Mouse (Mus musculus): ENCODE results near the gene Mbtd1.
A peak's percentile ranks its signal among the peaks of the same experiment; 100 is the strongest.

Gene Mbtd1

DNA sequence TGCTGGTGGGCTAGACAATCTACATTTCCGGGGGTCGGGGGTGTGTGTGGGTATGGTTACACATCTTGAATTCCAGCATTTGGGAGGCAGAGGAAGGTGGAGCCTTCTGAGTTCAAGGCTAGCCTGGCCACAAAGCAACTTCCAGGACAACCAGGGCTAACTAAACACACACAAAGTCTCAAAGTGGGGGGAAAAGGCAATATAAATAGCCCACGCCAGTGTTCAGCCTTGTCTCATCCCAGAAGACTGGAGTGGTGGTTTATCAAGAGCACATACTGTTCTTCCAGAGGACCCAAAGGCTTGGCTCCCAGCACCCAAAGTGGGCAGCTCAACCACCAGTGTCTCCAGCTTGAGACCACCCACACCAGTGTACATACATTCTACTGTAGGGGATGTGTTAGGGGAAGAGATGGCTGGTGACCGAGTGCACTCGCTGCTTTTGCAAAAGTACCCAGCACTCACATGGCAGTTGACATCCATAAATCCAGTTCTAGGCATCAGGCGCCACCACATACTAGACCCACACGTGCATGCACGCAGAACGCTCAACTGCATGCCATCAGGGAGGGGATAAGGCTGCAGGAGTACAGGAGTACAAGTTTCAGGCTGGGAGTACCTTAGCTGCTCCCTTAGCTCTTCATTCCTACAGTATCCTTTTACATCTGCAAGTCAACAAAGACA, 63.4 kb downstream of the Mbtd1 start:
- DNase-seq (ENCODE audit: low spot score in 2 of 2), result no peak

DNA sequence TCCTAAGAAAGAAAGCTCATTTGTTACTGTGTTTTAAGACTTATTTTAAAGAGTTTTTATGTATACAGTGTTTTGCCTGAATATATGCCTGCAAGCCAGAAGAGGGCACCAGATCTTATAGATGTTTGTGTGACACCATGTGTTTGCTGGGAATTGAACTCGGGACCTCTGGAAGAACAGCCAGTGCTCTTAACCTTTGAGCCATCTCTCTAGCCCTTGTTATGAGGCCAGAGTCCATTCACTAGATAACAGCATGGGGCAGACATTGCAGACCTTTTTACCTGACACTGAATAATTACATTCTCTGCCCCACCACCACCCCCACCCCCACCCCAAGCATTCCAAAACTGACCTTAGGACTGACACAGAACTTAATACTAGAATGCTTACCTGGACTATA, 64.4 kb downstream of the Mbtd1 start:
- DNase-seq (ENCODE audit: low spot score in 2 of 2), result no peak

GRCm38 (mm10) chr11:93952376-93952775, 66.7 kb downstream of the Mbtd1 start:
- no peak for DNase-seq (ENCODE audit: low spot score in 2 of 2)

- peak in 1 of 2 experiments; percentile 33 for DNase-seq (ENCODE audit: low spot score in 2 of 2)
These were observed 69.1 kb downstream of the Mbtd1 start for GRCm38 (mm10) chr11:93954738-93955255.

GRCm38 (mm10) chr11:93955256-93956150, 69.9 kb downstream of the Mbtd1 start:
- peak; percentile 66 to 86 for DNase-seq (ENCODE audit: low spot score in 2 of 2)

DNA sequence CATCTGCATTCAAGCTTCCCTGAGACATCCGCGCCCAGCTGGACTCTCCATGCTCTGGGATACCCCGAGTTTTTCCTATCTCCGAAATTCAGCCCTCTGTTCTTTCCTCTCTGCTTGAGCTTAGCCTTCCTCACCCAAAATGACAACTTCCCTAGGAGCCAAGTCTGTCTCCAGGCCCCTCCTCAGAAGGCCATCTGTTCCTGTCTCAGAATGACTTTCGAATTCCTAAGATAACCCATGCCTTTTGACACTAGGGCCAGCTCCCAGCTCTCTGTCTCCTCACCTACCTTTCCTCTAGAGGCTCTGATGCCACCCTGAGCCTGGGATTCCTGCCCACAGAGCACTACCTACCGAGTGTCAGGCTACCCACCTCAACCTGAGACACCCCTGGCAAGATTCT, 70.5 kb downstream of the Mbtd1 start, which contains the start of gene Nme2:
Nme2 (minus strand) TSS at position 101 of the 400 bp plus-strand sequence.
- DNase-seq (ENCODE audit: low spot score in 2 of 2), result peak in 1 of 2 experiments; percentile 20

GRCm38 (mm10) chr11:93957031-93957555, 71.4 kb downstream of the Mbtd1 start:
- no peak for DNase-seq (ENCODE audit: low spot score in 2 of 2)

DNA sequence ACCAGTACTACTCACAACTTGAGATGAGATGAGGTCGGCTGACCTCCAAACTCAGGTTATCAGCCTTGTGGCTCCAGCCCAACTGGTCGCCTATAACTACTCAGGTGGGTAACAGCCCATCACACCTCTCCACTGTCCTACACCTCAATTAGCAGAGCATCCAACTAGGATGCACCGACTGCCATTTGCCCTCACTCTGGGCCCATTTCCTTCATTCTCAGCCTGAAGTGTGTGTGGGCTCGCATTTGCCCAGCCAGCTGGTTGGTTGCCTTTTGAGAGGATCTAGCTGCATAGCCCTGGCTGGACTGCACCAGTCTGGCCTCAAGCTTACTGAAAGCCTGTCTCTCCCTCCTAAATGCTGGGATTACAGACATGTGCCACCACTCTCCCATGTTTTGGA, 72.1 kb downstream of the Mbtd1 start:
- DNase-seq (ENCODE audit: low spot score in 2 of 2), result no peak

DNA sequence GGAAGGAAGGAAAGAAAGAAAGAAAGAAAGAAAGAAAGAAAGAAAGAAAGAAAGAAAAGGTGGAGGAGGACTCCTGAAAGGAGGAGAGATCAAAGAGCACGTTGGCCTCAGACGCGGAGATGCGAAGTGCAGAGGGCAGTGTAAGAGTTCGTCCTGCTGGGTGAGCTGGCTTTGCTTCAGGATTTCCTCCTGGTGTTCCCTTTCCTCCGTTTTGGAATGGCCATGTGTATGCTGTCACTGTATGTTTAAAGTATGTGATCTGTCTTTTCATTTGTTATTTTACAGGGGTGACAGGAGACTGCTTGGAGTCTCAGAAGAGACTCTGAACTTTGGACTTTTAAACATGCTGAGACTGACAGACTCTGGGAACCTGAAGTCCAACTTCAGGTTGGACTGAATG, 75.8 kb downstream of the Mbtd1 start:
- DNase-seq (ENCODE audit: low spot score in 2 of 2), result no peak

GRCm38 (mm10) chr11:93963013-93963412, 77.4 kb downstream of the Mbtd1 start:
- DNase-seq (ENCODE audit: low spot score in 2 of 2), result no peak

DNA sequence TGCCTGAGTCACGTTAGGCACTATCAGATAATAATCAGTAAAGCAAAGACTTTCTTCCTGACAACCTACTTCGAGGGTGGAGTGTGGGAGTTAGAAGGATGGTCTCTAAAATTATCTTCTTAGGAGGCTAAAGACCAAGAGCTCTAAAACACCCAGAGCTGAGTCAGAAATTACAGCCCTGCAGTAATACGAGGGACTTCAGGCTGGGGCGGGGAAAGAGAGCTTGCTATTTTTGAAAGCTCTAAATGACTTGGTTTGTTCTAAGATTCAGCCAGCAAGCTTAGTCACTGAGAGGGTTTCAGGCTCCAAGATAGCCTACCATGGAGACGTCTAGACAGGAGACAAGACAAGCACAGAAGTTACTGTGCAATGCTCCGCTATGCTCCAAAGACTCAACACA, 79.7 kb downstream of the Mbtd1 start:
- peak; percentile 26 to 59 for DNase-seq (ENCODE audit: low spot score in 2 of 2)

DNA sequence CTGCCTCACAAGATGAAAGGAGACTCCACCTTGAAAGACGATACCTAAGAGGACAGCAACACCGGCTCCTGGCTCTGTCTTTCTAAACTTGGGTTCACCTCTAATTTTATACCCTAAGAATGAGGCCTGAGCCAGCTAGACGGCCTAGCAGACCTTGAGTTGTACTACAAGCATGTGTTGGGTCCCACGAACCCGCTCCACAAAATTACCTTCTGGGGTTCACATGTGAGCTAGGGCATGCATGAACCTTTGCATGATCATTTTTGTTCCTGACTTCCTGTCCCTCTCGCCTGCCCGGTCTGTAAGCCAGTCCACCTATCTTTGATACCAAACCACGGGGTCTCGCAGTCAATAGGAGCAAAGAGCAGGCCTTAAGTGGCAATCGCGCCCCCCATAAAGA, 81.7 kb downstream of the Mbtd1 start:
- no peak for DNase-seq (ENCODE audit: low spot score in 2 of 2)

DNA sequence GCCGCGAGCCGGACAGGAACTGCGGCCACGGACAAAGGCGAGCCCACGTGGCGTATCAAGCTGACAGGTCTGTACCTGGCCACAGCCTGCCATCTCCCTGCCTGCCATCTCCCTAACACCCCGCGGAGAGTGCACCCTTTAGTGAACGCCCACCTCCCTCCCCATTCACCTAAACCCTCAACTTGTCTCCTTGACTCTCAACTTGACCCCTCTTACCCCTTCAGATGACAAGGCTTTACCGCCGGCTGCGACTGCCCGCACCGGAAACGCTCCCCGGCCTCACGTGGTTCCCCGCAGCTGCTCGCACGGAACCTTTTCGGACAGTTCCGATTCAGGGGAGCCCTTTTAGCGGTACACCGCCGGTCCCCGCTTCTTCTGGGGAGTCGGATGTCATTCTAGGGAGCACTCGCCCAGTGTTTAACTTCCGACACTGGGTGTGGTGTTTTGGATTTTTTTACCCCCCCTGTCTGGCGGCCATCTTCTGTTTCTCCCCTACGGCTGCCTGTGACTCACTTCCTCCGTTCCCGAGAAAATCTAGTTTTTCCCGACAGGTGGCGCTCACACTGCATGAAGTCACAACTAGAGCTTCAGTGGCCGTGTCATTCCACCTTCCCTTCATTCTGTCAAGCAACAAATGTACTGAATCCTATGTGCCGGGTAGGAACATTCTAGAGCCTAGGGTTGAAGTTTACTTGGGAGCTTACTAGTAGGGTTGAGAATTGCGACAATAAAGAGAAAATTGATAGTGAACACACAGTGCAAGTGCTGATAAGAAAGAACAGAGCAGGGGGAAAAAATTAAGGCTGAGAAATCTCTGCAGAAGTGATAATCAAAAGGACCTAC, 82.6 kb downstream of the Mbtd1 start, which contains the start of the genes Gm20390 and Nme1:
Gm20390 (minus strand) TSS at position 289 of the 843 bp plus-strand sequence.
Nme1 (minus strand) TSS at position 517 of the 843 bp plus-strand sequence.
- peak; percentile 94 to 99 for DNase-seq (ENCODE audit: low spot score in 2 of 2)

- DNase-seq (ENCODE audit: low spot score in 2 of 2), result no peak
These were observed 83.1 kb downstream of the Mbtd1 start for GRCm38 (mm10) chr11:93968848-93969128.

DNA sequence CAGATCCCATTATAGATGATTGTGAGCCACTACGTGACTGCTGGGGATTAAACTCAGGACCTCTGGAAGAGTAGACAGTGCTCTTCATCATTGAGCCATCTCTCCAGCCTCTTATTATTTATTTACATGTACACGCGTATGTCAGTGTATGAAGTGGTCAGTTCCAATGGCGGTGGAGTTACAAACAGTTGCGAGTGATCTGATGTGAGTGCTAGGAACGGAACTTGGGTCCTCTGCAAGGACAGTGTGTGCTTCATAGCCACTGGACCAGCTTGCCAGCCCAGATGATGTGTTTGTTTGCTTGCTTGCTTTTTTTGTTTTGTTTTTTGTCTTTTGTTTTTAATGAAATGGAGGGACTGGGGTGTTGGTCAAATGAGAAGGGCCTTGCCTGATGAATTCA, 83.5 kb downstream of the Mbtd1 start:
- DNase-seq (ENCODE audit: low spot score in 2 of 2), result no peak

GRCm38 (mm10) chr11:93969799-93970198, 84.1 kb downstream of the Mbtd1 start:
- DNase-seq (ENCODE audit: low spot score in 2 of 2), result no peak

DNA sequence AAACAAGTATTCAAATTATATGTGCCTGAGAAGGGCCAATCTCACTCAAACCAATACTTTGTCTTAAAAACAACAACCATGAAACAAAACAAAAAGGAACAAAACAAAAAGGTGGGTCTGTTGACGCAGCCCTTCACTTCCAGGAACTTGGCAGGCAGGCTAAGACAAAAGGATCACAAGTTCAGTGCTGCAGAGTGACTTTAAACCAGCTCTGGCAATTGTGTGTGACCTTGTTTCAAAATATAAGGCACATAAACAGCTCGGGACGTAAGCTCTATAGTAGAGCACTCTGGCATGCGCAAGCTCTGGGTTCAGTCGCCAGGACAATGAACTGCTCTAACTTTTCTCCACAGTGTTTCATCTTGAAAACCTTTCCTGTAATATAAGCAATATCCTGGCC, 87.3 kb downstream of the Mbtd1 start:
- no peak for DNase-seq (ENCODE audit: low spot score in 2 of 2)

- no peak for DNase-seq (ENCODE audit: low spot score in 2 of 2)
These were observed 93.9 kb downstream of the Mbtd1 start for GRCm38 (mm10) chr11:93979502-93980049.

GRCm38 (mm10) chr11:93984619-93985018, 99.0 kb downstream of the Mbtd1 start:
- no peak for DNase-seq (ENCODE audit: low spot score in 2 of 2)

DNA sequence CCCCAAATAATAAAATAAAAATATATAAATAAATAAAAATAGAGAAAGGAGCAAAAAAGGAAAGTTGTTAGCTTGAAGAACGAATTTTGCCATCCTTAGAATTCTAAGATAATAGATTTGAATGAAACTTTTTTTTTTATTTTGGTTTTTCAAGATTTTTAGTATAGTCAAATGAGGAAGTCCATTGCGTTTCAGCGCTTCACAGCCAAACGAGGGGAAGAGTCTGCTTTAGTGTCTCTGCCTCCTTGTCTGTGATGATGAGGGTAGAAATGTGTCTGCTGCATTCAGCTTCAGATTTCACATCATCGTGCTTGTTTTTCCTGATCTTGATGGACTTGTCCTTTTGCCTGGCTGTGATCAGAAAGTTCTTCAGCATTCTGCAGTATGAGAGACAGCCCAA, 99.6 kb downstream of the Mbtd1 start:
- no peak for DNase-seq (ENCODE audit: low spot score in 2 of 2)

GRCm38 (mm10) chr11:93986298-93986697, 100.6 kb downstream of the Mbtd1 start:
- DNase-seq (ENCODE audit: low spot score in 2 of 2), result no peak

Measured in left cerebral cortex, adult 9 months (tissue).